Mouse (Mus musculus): ENCODE results near the gene Hist1h4d. TPM values are rescaled to one million over a fixed set of nuclear protein-coding genes. Genes with fewer than 3 reads are reported as not detected.
"Not testable (repeated sequence)": the region's sequence is repeated elsewhere in the genome, so short reads cannot be mapped to it uniquely, and the experiment has no call there.

Hist1h4d gene
- total RNA-seq, 2 experiments from 2014 or later = 243 to 449 TPM

- ATAC-seq (replicated peaks; ENCODE audit: low FRiP score, poor library complexity, severe bottlenecking) = 0 out of 2 replicates have a peak, but pooled peaks have one; percentile 12
Measured at GRCm38 (mm10) chr13:23572218-23573033, 9.0 kb upstream of the Hist1h4d start.

- not testable (repeated sequence) for ATAC-seq (replicated peaks; ENCODE audit: low FRiP score, poor library complexity, severe bottlenecking)
Measured at GRCm38 (mm10) chr13:23573034-23573897, 8.1 kb upstream of the Hist1h4d start.

GRCm38 (mm10) chr13:23573898-23574524, 7.4 kb upstream of the Hist1h4d start, which contains the start of the genes Hist1h2bf and Hist1h2ad:
Gene Hist1h2bf, minus strand, starts transcription at chr13:23574196.
Gene Hist1h2ad, plus strand, starts transcription at chr13:23574381.
- ATAC-seq (replicated peaks; ENCODE audit: low FRiP score, poor library complexity, severe bottlenecking) = peak; percentile 73

GRCm38 (mm10) chr13:23574546-23575170, 6.7 kb upstream of the Hist1h4d start:
- not testable (repeated sequence) for ATAC-seq (replicated peaks; ENCODE audit: low FRiP score, poor library complexity, severe bottlenecking)

GRCm38 (mm10) chr13:23575271-23575851, 6.0 kb upstream of the Hist1h4d start, which contains the start of gene Hist1h3d:
Gene Hist1h3d, plus strand, starts transcription at chr13:23575763.
- ATAC-seq (replicated peaks; ENCODE audit: low FRiP score, poor library complexity, severe bottlenecking) = peak; percentile 60

GRCm38 (mm10) chr13:23575864-23576313, 5.5 kb upstream of the Hist1h4d start:
- ATAC-seq (replicated peaks; ENCODE audit: low FRiP score, poor library complexity, severe bottlenecking) = not testable (repeated sequence)

GRCm38 (mm10) chr13:23576351-23576881, 5.0 kb upstream of the Hist1h4d start:
- peak; percentile 7 for ATAC-seq (replicated peaks; ENCODE audit: low FRiP score, poor library complexity, severe bottlenecking)

- ATAC-seq (replicated peaks; ENCODE audit: low FRiP score, poor library complexity, severe bottlenecking) = no peak
Measured at GRCm38 (mm10) chr13:23576906-23577639, 4.3 kb upstream of the Hist1h4d start.

GRCm38 (mm10) chr13:23577835-23578234, 3.6 kb upstream of the Hist1h4d start:
- no peak for ATAC-seq (replicated peaks; ENCODE audit: low FRiP score, poor library complexity, severe bottlenecking)

- peak; percentile 2 for ATAC-seq (replicated peaks; ENCODE audit: low FRiP score, poor library complexity, severe bottlenecking)
Measured at GRCm38 (mm10) chr13:23582219-23583056, 1.0 kb downstream of the Hist1h4d start.

- no peak for ATAC-seq (replicated peaks; ENCODE audit: low FRiP score, poor library complexity, severe bottlenecking)
Measured at GRCm38 (mm10) chr13:23583387-23584068, 2.1 kb downstream of the Hist1h4d start.

- ATAC-seq (replicated peaks; ENCODE audit: low FRiP score, poor library complexity, severe bottlenecking) = no peak
Measured at GRCm38 (mm10) chr13:23584331-23584730, 2.9 kb downstream of the Hist1h4d start.

GRCm38 (mm10) chr13:23585029-23585441, 3.6 kb downstream of the Hist1h4d start:
- ATAC-seq (replicated peaks; ENCODE audit: low FRiP score, poor library complexity, severe bottlenecking) = peak; percentile 53

- peak; percentile 77 for ATAC-seq (replicated peaks; ENCODE audit: low FRiP score, poor library complexity, severe bottlenecking)
Measured at GRCm38 (mm10) chr13:23585442-23586098, 4.2 kb downstream of the Hist1h4d start.

- ATAC-seq (replicated peaks; ENCODE audit: low FRiP score, poor library complexity, severe bottlenecking) = peak; percentile 28; the same call in 1 of the 2 replicates
Measured at GRCm38 (mm10) chr13:23586099-23586939, 4.9 kb downstream of the Hist1h4d start.
